Mouse (Mus musculus) intestine, embryonic 14.5 days (tissue): Measurements from ENCODE around the gene Pde12. TPM values are rescaled to one million over a fixed set of nuclear protein-coding genes. Genes with fewer than 3 reads are reported as not detected.
"Not testable (repeated sequence)": the region's sequence is repeated elsewhere in the genome, so short reads cannot be mapped to it uniquely, and the experiment has no call there.

Experiments
- ATAC-seq: fragments of 200-750 bp; cut with Nextera tagmentation; replicated peaks from 2 replicates; pipeline ENCODE4 v1.8.0; 2017; ENCODE audit warnings: low read depth, moderate number of reproducible peaks, moderate TSS enrichment, moderate library complexity; ENCODE audit not compliant: low FRiP score, low TSS enrichment
- DNase-seq: peaks from one replicate; pipeline ENCODE4 v3.0.0-alpha.2; 2018; ENCODE audit warnings: low spot score
- H3K27ac ChIP-seq: fragments of 300-500 bp; sonication (generic); 2 replicates; pipeline ENCODE4 v1.5.1; 2014; ENCODE audit warnings: low read depth, mild to moderate bottlenecking, control low read depth
- H3K27me3 ChIP-seq: fragments of 300-500 bp; sonication (generic); replicated peaks from 2 replicates; pipeline ENCODE4 v1.6.1; 2014; ENCODE audit warnings: low read length, control low read depth; ENCODE audit not compliant: control insufficient read depth, insufficient read depth
- H3K36me3 ChIP-seq: fragments of 300-500 bp; sonication (generic); 2 replicates; pipeline ENCODE4 v1.6.1; 2014; ENCODE audit warnings: low read length, control low read depth; ENCODE audit not compliant: control insufficient read depth, insufficient read depth
- H3K4me1 ChIP-seq: fragments of 300-500 bp; sonication (generic); replicated peaks from 2 replicates; pipeline ENCODE4 v1.6.1; 2014; ENCODE audit warnings: low read length, control low read depth, mixed read lengths; ENCODE audit not compliant: control insufficient read depth, insufficient read depth
- H3K4me2 ChIP-seq: fragments of 300-500 bp; sonication (generic); 2 replicates; pipeline ENCODE4 v1.6.1; 2014; ENCODE audit warnings: low read length
- H3K4me3 ChIP-seq: fragments of 300-500 bp; sonication (generic); 2 replicates; pipeline ENCODE4 v1.5.1; 2014; ENCODE audit warnings: low read depth, low read length, control low read depth, mixed read lengths
- H3K9ac ChIP-seq: fragments of 300-500 bp; sonication (generic); 2 replicates; pipeline ENCODE4 v1.6.1; 2014; ENCODE audit warnings: mild to moderate bottlenecking, low read length
- H3K9me3 ChIP-seq: fragments of 300-500 bp; sonication (generic); 2 replicates; pipeline ENCODE4 v1.6.1; 2016; ENCODE audit warnings: low read length, control low read depth; ENCODE audit not compliant: control insufficient read depth
- WGBS: fragments of 180-500 bp; shearing (Covaris S2); extraction: QIAGEN DNeasy Blood & Tissue Kit; methylation state at CpG from one replicate; pipeline ENCODE4 v1.1.7; 2014; 5-methylcytosine and 5-hydroxymethylcytosine counted together
- polyA plus RNA-seq: library from polyadenylated mRNA; unstranded; fragments of >200 nt; fragmentation: Nextera tagmentation; extraction: Ambion mirVana; gene quantifications from 2 replicates; pipeline ENCODE4 v1.2.1, GENCODE M21; 2014

Gene Pde12
- 11.3 and 11.7 TPM in 2 replicates for polyA plus RNA-seq

GRCm38 (mm10) chr14:26669292-26670073, at the start of gene Pde12:
Gene Pde12 (minus strand): TSS chr14:26669883.
- DNase-seq: peak; percentile 99
- H3K4me1 ChIP-seq: peaks cover 12% of the 10 kb centered on the region; the same call in 1 of the 2 replicates
- H3K27me3 ChIP-seq: no peaks in the 10 kb centered on the region
- H3K36me3 ChIP-seq: peaks cover 19% of the 10 kb centered on the region
- no peaks in the 10 kb centered on the region for H3K9me3 ChIP-seq
- peak within 1 kb of the TSS; percentile 82 for H3K9ac ChIP-seq
- H3K27ac ChIP-seq: peak within 1 kb of the TSS; percentile 86
- WGBS: under 1% methylated on average over 69 of the region's 70 CpGs
- H3K4me2 ChIP-seq: peak within 1 kb of the TSS; percentile 86
- H3K4me3 ChIP-seq: peak within 1 kb of the TSS; percentile 100
- peak; percentile 91 for ATAC-seq

- H3K36me3 ChIP-seq, H3K4me1 ChIP-seq, H3K4me3 ChIP-seq, DNase-seq, H3K27me3 ChIP-seq, H3K27ac ChIP-seq, H3K4me2 ChIP-seq, H3K9ac ChIP-seq, H3K9me3 ChIP-seq, ATAC-seq: not testable (repeated sequence)
- whole genome bisulfite sequencing: 85% methylated on average over 5 of the region's 5 CpGs
Observed at GRCm38 (mm10) chr14:26705246-26705645, 35.6 kb upstream of the Pde12 start.

- Histone ChIP-seq H3K4me1 (no peaks in the 10 kb centered on the region), H3K4me2 (no peak overlapping the region), H3K9me3 (no peaks in the 10 kb centered on the region), H3K4me3 (no peak overlapping the region), H3K27me3 (no peaks in the 10 kb centered on the region), H3K9ac (no peak overlapping the region), H3K27ac (no peak overlapping the region), H3K36me3 (no peaks in the 10 kb centered on the region)
- DNase-seq (no peak), ATAC-seq (no peak)
Observed at GRCm38 (mm10) chr14:26697912-26698311, 28.2 kb upstream of the Pde12 start.

- ATAC-seq: no peak
- WGBS: 76% methylated on average over 3 of the region's 3 CpGs
- DNase-seq: no peak
- no peak within 1 kb of the TSS for H3K4me3 ChIP-seq
- no peaks in the 10 kb centered on the region for H3K9me3 ChIP-seq
- H3K36me3 ChIP-seq: no peaks in the 10 kb centered on the region
- no peak within 1 kb of the TSS for H3K27ac ChIP-seq
- H3K4me1 ChIP-seq: no peaks in the 10 kb centered on the region
- no peak within 1 kb of the TSS for H3K9ac ChIP-seq
- no peaks in the 10 kb centered on the region for H3K27me3 ChIP-seq
- H3K4me2 ChIP-seq: no peak within 1 kb of the TSS
Observed at GRCm38 (mm10) chr14:26692974-26693373, 23.3 kb upstream of the Pde12 start, which contains the start of gene Dnah12. Gene Dnah12 (plus strand): TSS chr14:26693274.

- H3K9me3 ChIP-seq: no peaks in the 10 kb centered on the region
- H3K4me3 ChIP-seq: no peak overlapping the region
- no peaks in the 10 kb centered on the region for H3K27me3 ChIP-seq
- ATAC-seq: no peak
- no peak for DNase-seq
- H3K4me2 ChIP-seq: no peak overlapping the region
- H3K36me3 ChIP-seq: no peaks in the 10 kb centered on the region
- no peak overlapping the region for H3K9ac ChIP-seq
- H3K4me1 ChIP-seq: no peaks in the 10 kb centered on the region
- H3K27ac ChIP-seq: no peak overlapping the region
- 40% methylated on average over 2 of the region's 2 CpGs for WGBS
Observed at GRCm38 (mm10) chr14:26691363-26691762, 21.7 kb upstream of the Pde12 start.

- DNase-seq: no peak
- Histone ChIP-seq H3K4me3 (no peak overlapping the region), H3K27ac (no peak overlapping the region), H3K4me1 (no peaks in the 10 kb centered on the region), H3K9ac (no peak overlapping the region), H3K27me3 (no peaks in the 10 kb centered on the region), H3K36me3 (no peaks in the 10 kb centered on the region), H3K9me3 (no peaks in the 10 kb centered on the region), H3K4me2 (no peak overlapping the region)
- 50% methylated on average over 2 of the region's 2 CpGs for WGBS
- ATAC-seq: no peak
Observed at GRCm38 (mm10) chr14:26690727-26691126, 21.0 kb upstream of the Pde12 start.

- Histone ChIP-seq H3K4me1 (no peaks in the 10 kb centered on the region), H3K27me3 (no peaks in the 10 kb centered on the region), H3K36me3 (no peaks in the 10 kb centered on the region), H3K4me3 (no peak overlapping the region), H3K9me3 (no peaks in the 10 kb centered on the region), H3K9ac (no peak overlapping the region), H3K4me2 (no peak overlapping the region), H3K27ac (no peak overlapping the region)
- ATAC-seq (no peak), DNase-seq (no peak)
- whole genome bisulfite sequencing: 80% methylated on average over 5 of the region's 5 CpGs
Observed at GRCm38 (mm10) chr14:26675791-26676190, 6.1 kb upstream of the Pde12 start.

GRCm38 (mm10) chr14:26675371-26675770, 5.7 kb upstream of the Pde12 start:
- Histone ChIP-seq H3K4me3 (no peak overlapping the region), H3K4me2 (no peak overlapping the region), H3K4me1 (no peaks in the 10 kb centered on the region), H3K27me3 (no peaks in the 10 kb centered on the region), H3K36me3 (no peaks in the 10 kb centered on the region), H3K27ac (no peak overlapping the region), H3K9ac (no peak overlapping the region), H3K9me3 (no peaks in the 10 kb centered on the region)
- ATAC-seq: no peak
- DNase-seq: no peak
- WGBS: 17% methylated on average over 12 of the region's 12 CpGs
